Mouse (Mus musculus): ENCODE results near the gene Rpl32.

Rpl32 gene

DNA sequence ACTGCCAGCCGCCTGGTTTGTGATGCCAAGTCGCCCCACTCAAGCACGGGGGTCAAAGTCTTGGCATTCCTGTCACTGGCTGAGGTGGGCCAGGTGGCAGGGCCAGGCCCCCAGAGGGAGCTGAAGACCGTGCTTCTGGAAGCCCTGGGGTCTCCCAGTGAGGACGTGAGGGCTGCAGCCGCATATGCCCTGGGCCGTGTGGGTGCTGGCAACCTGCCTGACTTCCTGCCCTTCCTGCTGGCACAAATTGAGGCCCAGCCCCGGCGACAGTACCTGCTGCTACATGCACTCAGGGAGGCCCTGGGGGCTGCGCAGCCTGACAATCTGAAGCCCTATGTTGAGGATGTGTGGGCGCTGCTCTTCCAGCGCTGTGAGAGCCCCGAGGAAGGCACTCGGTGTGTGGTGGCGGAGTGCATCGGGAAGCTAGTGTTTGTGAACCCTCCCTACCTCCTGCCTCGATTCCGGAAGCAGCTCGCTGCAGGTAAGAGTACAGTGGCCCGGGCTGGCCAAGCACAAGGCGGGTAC lies 15.8 kb downstream of the Rpl32 start:
- ChIA-PET CTCF (interaction anchor here in 3 of 4 experiments (0.6 to 3.7 kb wide), 9 partner anchors 11 to 334 kb away, joined by 3 to 19 read pairs (median 4); partner anchors contain the start of gene Rpl32 (in 1 of the 3)), POLR2A (interaction anchor here (0.6 to 23.8 kb wide), 25 partner anchors 8 to 1499 kb away, joined by 3 to 516 read pairs (median 5); partner anchors contain the start of genes Rpl32 (in 2 of the 4), Efcab12 (in 1 of the 4), Ift122 (in 1 of the 4) and Mbd4 (in 1 of the 4))

- CTCF ChIA-PET = interaction anchor here in 2 of 4 experiments (0.9 to 3.7 kb wide), 9 partner anchors 11 to 67 kb away, joined by 3 to 19 read pairs (median 4); partner anchors contain the start of gene Rpl32 (in 1 of the 2)
- POLR2A ChIA-PET = interaction anchor here (0.6 to 23.8 kb wide), 25 partner anchors 8 to 246 kb away, joined by 3 to 516 read pairs (median 4); partner anchors contain the start of genes Rpl32 (in 2 of the 4), Cand2 (in 1 of the 4), Efcab12 (in 1 of the 4) and Ift122 (in 1 of the 4)
Observed at GRCm38 (mm10) chr6:115791842-115792686, 16.5 kb downstream of the Rpl32 start.

DNA sequence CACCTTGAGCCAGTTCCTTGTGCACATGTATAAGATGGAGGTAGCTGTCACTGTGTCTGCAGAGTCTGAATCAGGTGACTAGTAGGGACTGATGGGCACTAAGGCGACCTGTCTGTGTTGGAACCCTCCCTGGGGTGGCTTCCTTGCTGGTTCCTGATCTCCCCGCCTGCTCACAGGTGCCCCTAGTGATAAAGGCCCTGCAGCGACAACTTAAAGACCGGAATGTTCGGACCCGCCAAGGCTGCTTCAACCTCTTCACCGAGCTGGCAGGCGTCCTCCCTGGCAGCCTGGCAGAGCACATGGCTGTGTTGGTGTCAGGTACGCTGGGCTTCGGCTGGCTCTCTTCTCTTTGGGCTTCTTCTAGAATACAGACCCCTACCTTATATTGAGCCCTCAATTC lies 17.5 kb downstream of the Rpl32 start:
- POLR2A ChIA-PET = interaction anchor here (0.6 to 23.8 kb wide), 13 partner anchors 12 to 109 kb away, joined by 3 to 516 read pairs (median 4); partner anchors contain the start of genes Cand2 (in 2 of the 4), Rpl32 (in 2 of the 4), Ift122 (in 1 of the 4) and Mbd4 (in 1 of the 4)
- CTCF ChIA-PET = interaction anchor here in 2 of 4 experiments (0.6 to 3.7 kb wide), 5 partner anchors 9 to 182 kb away, joined by 3 to 19 read pairs (median 3); no protein-coding TSS in a partner anchor

- ChIA-PET CTCF (interaction anchor here in 3 of 4 experiments (0.5 to 1.9 kb wide), 7 partner anchors 9 to 717 kb away, joined by 3 to 8 read pairs (median 4); partner anchors contain the start of gene Cand2 (in 1 of the 3)), POLR2A (interaction anchor here in 2 of 4 experiments (0.6 to 8.7 kb wide), 20 partner anchors 9 to 107 kb away, joined by 3 to 133 read pairs (median 6); partner anchors contain the start of genes Rpl32 (in 2 of the 2), Tmem40 (in 2 of the 2), Cand2 (in 1 of the 2) and Efcab12 (in 1 of the 2))
Observed at GRCm38 (mm10) chr6:115782781-115783180, 25.8 kb downstream of the Rpl32 start.

GRCm38 (mm10) chr6:115776363-115776762 lies 32.2 kb downstream of the Rpl32 start:
- ChIA-PET POLR2A (interaction anchor here in 2 of 4 experiments (0.6 to 1.5 kb wide), 3 partner anchors 66 to 251 kb away, joined by 3 read pairs; no protein-coding TSS in a partner anchor), CTCF (interaction anchor here in 2 of 4 experiments (0.6 to 0.9 kb wide), 3 partner anchors 21 to 59 kb away, joined by 3 to 5 read pairs (median 3); no protein-coding TSS in a partner anchor)

- CTCF ChIA-PET = interaction anchor here in 2 of 4 experiments (0.6 to 0.9 kb wide), 3 partner anchors 21 to 60 kb away, joined by 3 to 5 read pairs (median 3); no protein-coding TSS in a partner anchor
- POLR2A ChIA-PET = interaction anchor here in 1 of 4 experiments (1.0 to 1.5 kb wide), 2 partner anchors 65 to 77 kb away, joined by 3 read pairs; no protein-coding TSS in a partner anchor
Observed at GRCm38 (mm10) chr6:115775838-115776237, 32.7 kb downstream of the Rpl32 start.

DNA sequence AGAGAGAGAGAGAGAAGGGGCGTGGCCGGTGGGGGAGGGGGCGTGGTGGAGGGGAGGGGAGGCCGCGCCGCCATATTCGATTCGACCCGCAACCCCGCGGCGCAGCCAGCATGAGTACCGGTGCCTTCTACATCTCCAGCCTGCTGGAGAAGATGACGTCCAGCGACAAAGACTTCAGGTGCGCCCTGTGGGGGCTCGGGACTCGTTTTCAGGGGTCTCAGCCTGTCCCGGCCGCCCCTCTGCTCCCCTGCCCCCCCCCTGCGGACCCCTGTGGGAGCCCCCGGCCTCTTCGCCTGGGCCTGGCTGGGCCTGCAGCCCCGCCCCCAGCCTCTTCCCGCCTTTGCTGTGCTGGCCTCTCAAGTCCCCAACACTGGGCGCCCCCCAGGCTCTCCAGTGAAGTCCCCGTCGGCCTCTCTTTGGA lies 34.0 kb downstream of the Rpl32 start, which contains the start of gene Cand2:
Gene Cand2 (plus strand): TSS at position 38 of the 421 bp plus-strand sequence.
- POLR2A ChIA-PET = interaction anchor here in 3 of 4 experiments (0.5 to 1.3 kb wide), 17 partner anchors 8 to 169 kb away, joined by 3 to 9 read pairs (median 3); partner anchors contain the start of genes Raf1 (in 1 of the 3), Rpl32 (in 1 of the 3) and Tmem40 (in 1 of the 3)
- CTCF ChIA-PET = interaction anchor here in 3 of 4 experiments (0.7 to 1.3 kb wide), 10 partner anchors 8 to 427 kb away, joined by 3 to 11 read pairs (median 3); no protein-coding TSS in a partner anchor

DNA sequence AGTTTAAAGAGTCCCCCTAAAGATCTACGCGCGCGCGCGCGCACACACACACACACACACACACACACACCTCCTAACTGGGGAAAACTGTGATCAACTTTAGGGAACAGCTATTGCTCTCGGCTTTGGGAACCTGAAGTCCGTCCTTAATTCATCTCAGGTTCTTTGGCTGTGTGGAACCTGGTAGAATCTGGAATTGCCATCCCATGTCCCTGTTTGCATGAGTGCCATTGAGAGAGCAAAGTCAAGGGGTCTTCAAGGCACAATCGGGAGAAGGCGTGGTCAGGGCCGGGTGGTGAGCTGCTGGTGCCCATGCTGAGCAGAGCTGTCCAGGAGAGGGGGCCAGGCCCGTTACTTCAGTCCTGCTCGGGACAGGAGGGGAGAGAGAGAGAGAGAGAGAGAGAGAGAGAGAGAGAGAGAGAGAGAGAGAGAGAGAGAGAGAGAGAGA lies 34.6 kb downstream of the Rpl32 start:
- CTCF ChIA-PET = interaction anchor here in 3 of 4 experiments (0.6 to 1.3 kb wide), 15 partner anchors 9 to 427 kb away, joined by 3 to 11 read pairs (median 3); no protein-coding TSS in a partner anchor
- POLR2A ChIA-PET = interaction anchor here in 3 of 4 experiments (0.5 to 1.3 kb wide), 22 partner anchors 9 to 224 kb away, joined by 3 to 9 read pairs (median 3); partner anchors contain the start of genes Raf1 (in 2 of the 3), Rpl32 (in 2 of the 3) and Tmem40 (in 1 of the 3)

- POLR2A ChIA-PET = interaction anchor here in 3 of 4 experiments (0.6 to 1.6 kb wide), 13 partner anchors 9 to 83 kb away, joined by 3 to 5 read pairs (median 4); partner anchors contain the start of genes Ift122 (in 1 of the 3), Mbd4 (in 1 of the 3), Rpl32 (in 1 of the 3) and Tmem40 (in 1 of the 3)
- CTCF ChIA-PET = interaction anchor here (0.5 to 1.7 kb wide), 52 partner anchors 10 to 742 kb away, joined by 3 to 17 read pairs (median 4); partner anchors contain the start of genes Tmem40 (in 2 of the 4) and Efcab12 (in 1 of the 4)
Observed at GRCm38 (mm10) chr6:115772604-115773003, 35.9 kb downstream of the Rpl32 start.

DNA sequence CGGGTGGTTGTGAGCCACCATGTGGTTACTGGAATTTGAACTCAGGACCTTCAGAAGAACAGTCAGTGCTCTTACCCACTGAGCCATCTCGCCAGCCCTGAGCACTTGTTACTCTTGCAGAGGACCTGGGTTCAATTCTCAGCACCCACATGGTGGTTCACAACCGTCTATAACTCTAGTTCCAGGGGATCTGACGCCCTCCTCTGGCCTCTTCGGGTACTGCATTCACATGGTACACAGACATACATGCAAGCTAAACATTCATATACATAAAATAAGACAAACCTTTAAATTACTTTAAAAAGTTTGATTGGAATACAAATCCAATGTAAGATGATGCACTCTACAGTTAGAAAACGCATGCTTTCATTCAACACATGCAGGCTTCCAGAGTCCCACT lies 36.3 kb downstream of the Rpl32 start:
- CTCF ChIA-PET = interaction anchor here (0.5 to 1.7 kb wide), 52 partner anchors 10 to 742 kb away, joined by 3 to 17 read pairs (median 4); partner anchors contain the start of genes Tmem40 (in 2 of the 4) and Efcab12 (in 1 of the 4)
- POLR2A ChIA-PET = interaction anchor here in 3 of 4 experiments (0.7 to 1.6 kb wide), 12 partner anchors 8 to 82 kb away, joined by 3 to 5 read pairs (median 4); partner anchors contain the start of genes Ift122 (in 1 of the 3), Mbd4 (in 1 of the 3), Rpl32 (in 1 of the 3) and Tmem40 (in 1 of the 3)

DNA sequence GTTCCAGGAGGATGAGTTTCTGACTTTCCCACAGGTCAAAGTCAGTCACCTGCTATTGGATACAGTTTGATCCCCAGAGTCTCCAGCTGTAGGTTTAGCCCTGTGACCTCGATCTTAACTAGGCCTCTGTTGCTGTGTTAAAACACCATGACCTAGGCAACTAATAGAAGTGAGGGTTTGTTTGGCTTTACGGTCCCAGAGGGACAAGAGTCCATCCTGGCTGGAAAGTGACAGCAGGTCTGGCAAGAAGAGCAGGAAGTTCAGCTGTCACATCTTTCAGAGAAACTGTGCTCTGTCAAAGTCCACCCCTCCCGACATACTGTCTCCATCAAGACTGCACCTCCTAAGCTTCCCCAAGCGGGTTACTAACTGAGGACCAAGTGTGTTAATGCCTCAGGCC lies 37.7 kb downstream of the Rpl32 start:
- ChIA-PET POLR2A (interaction anchor here in 3 of 4 experiments (0.6 to 1.9 kb wide), 15 partner anchors 9 to 105 kb away, joined by 3 to 7 read pairs (median 4); partner anchors contain the start of genes Raf1 (in 1 of the 3) and Rpl32 (in 1 of the 3)), CTCF (interaction anchor here (0.6 to 1.5 kb wide), 10 partner anchors 11 to 1343 kb away, joined by 3 to 14 read pairs (median 4); no protein-coding TSS in a partner anchor)

DNA sequence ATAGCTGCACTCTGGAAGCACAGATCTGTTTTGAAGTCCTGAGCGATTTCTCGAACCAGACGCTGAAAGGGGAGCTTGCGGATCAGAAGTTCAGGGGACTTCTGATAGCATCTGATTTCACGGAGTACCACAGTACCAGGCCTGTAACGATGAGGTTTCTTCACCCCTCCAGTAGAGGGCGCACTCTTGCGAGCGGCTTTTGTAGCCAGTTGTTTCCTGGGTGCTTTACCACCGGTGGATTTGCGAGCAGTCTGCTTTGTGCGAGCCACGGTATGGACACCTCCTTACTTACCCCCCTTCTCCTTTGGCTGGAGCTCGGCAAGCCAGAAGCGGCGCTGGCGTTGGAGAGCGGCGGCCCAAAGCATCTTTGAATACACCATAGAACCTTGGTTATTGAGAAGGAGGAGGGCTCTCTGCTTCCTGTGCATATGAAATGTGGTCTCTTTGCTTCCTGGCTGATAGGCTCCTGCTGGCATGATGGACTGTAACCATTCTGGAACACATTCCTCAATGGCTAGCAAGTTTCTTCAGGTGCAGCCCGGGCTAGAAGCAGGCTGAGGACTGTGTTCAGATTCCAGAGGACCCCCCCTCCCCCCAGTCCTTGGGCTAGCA lies 38.4 kb downstream of the Rpl32 start:
- CTCF ChIA-PET = interaction anchor here (0.6 to 1.5 kb wide), 14 partner anchors 10 to 1342 kb away, joined by 3 to 14 read pairs (median 3); no protein-coding TSS in a partner anchor

DNA sequence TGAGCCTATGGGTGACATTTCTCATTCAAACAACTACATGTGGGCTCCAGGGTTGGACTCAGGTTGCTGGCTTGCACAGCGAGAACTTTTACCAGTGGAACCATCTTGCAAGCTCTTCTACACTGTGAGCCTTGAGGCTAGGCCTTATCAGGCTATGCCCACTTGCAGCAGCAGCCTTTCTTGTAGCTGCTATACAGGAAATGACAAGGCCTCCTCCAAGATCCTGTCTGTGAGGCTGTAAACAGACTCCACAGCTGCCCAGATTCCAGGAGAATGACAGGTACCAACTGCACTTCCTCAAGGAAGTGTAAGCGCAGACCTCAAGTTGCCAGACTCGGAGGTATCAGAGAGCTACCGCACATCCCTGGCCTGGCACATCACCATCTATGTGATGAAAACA lies 40.3 kb downstream of the Rpl32 start:
- ChIA-PET POLR2A (interaction anchor here in 3 of 4 experiments (0.5 to 5.7 kb wide), 20 partner anchors 8 to 229 kb away, joined by 3 to 75 read pairs (median 4); partner anchors contain the start of genes Raf1 (in 2 of the 3) and Rpl32 (in 2 of the 3)), CTCF (interaction anchor here (0.5 to 1.2 kb wide), 7 partner anchors 22 to 541 kb away, joined by 3 to 12 read pairs (median 3); partner anchors contain the start of gene Gm17482 (in 1 of the 4))

More for the DNA sequence above, 38.4 kb downstream of the Rpl32 start:
- POLR2A ChIA-PET = interaction anchor here in 3 of 4 experiments (0.6 to 1.9 kb wide), 17 partner anchors 9 to 164 kb away, joined by 3 to 7 read pairs (median 4); partner anchors contain the start of genes Raf1 (in 1 of the 3) and Rpl32 (in 1 of the 3)

GRCm38 (mm10) chr6:115767357-115767756 lies 41.2 kb downstream of the Rpl32 start:
- CTCF ChIA-PET = interaction anchor here in 2 of 4 experiments (1.0 to 1.2 kb wide), 2 partner anchors 21 to 540 kb away, joined by 3 to 7 read pairs; partner anchors contain the start of gene Gm17482 (in 1 of the 2)
- POLR2A ChIA-PET = interaction anchor here in 3 of 4 experiments (0.7 to 5.7 kb wide), 23 partner anchors 8 to 440 kb away, joined by 3 to 75 read pairs (median 4); partner anchors contain the start of genes Raf1 (in 3 of the 3), Rpl32 (in 2 of the 3) and Washc2 (in 1 of the 3)

DNA sequence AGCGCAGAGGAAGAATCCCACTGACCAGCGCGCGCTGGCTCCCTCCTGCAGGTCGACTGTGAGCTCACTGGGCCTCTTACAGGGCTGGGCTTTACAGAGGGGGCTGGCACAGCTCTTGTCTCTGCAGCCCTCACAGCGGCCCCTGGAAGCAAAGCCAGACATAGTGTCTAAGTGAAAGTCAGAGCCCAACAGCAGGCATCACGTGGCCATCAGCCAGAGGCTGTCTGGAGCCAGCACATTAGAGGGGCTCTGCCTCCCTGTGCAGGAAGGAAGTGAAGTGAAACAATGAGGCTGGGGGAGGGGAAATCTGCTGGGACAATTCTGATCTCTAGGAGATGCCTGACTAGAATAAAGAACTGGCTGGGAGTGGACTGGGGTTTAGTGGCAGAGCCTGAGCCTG lies 44.4 kb downstream of the Rpl32 start:
- ChIA-PET CTCF (interaction anchor here (0.5 to 1.5 kb wide), 9 partner anchors 8 to 698 kb away, joined by 3 to 7 read pairs (median 4); partner anchors contain the start of genes Ift122 (in 1 of the 4) and Mbd4 (in 1 of the 4)), POLR2A (interaction anchor here in 3 of 4 experiments (0.6 to 5.7 kb wide), 42 partner anchors 8 to 693 kb away, joined by 3 to 75 read pairs (median 4); partner anchors contain the start of genes Raf1 (in 2 of the 3), Ift122 (in 1 of the 3) and Rpl32 (in 1 of the 3))

Data from embryonic stem cell, embryonic (primary cell).